Mouse (Mus musculus): ENCODE measurements around the gene Orc5.
A peak's percentile ranks its signal among the peaks of the same experiment; 100 is the strongest.
"Not testable (repeated sequence)": the region's sequence is repeated elsewhere in the genome, so short reads cannot be mapped to it uniquely, and the experiment has no call there.

The Orc5 gene

DNA sequence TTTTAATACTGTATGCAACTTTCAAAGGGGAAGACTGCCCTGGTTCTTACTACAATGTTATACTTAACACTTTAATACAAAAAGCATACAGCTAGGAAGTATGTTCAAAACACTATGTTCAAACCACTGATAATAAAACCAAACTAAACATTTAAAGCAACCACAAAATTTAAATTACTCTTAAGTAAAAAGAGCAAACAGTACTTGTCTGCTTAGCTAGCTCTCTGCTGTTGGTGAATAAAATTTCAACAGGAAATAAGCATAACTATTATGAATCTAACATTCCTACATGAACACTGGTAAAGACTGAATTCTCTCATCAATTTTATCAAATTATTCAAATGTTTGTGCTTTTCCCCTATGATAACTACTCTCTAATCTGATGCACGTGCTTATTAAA, 13.5 kb downstream of the Orc5 start:
- no peak for DNase-seq (ENCODE audit: low spot score in 2 of 2)

DNA sequence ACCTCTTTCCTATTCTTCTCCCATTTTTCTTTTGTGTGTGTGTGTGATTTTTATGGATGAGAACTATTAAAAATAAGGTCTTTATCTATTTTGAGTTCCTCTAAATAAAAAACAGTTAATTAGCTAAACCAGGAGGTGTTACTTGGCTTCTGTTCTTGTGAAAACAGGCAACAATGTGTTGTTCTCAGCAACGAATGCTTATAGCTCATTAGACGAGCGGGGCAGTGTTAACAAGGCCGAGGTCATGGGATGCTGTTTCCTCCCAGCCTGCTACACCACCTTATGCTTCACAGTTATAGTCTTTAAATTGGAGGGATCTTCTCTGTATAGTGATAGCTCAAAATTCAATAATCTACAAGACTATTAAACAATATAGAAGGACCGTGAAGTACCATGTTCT, 17.7 kb downstream of the Orc5 start:
- DNase-seq (ENCODE audit: low spot score in 2 of 2): no peak

DNA sequence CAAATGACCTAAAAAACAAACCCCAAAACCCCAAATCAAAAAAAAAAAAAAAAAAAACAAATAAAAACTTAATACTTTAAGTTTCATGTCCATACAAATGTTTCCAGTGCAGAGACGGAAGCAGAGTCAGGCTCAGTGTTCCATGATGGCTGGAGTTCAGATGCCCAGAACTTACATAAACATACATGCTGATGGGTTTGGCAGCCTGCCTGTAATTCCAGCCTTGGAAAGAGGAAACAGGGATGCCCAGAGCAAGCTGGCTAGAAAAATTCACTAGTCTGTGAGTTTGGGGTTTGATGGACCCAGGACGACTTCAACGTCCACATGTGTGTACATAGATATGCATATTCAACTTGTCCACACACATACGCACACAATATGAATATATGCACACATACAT, 27.6 kb downstream of the Orc5 start:
- no peak for DNase-seq (ENCODE audit: low spot score in 2 of 2)

DNA sequence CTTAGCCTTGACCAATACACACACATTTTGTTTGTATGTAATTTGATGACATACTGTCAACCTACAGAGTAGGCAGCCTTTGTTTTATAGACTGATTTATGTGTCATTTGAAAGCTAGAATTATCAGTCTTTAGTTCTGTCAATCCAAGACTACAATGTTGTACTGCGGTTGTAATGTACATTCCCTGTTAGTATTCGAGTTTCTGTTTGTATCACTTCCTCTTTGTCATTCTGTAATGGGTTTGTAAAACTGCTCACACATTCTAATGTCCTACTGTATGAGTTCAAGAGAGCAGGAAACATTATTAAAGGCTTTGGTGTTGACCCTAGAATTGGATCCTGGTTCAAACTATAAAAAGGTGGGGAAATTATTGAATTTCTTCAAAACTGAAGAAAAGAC, 30.5 kb downstream of the Orc5 start:
- no peak for DNase-seq (ENCODE audit: low spot score in 2 of 2)

DNA sequence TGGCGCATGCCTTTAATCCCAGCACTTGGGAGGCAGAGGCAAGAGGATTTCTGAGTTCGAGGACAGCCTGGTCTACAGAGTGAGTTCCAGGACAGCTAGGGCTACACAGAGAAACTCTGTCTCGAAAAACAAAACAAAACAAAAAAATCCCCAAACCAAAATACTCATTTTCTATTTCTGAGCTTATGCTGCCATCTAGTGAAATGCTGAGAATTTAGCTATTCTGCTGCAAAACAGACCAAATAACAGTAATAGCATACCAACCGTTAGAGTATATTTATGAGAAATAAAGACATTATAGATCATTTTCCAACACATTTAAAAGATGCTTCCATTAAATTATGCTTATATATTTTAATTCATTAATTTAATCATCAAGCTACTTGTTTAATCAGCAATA, 34.5 kb downstream of the Orc5 start:
- DNase-seq (ENCODE audit: low spot score in 2 of 2): not testable (repeated sequence)

DNA sequence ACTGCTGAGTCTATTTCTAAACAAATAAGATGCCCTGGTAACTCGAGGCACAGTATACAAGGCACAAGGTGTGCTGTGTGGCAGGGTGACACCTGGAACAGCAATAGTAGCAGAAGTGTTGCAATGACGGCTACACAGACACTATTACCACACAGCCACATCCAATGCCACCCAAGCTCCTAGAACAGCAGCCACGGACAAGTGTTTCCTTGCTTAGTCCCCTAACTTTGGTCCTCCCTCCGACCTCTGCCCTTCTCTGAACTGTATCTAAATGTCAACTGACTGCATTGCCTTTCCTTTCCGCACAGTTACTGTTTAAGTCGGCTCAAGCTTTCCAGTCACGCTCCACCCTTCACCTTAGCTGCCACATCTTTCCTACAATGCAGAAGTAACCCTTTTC, 36.0 kb downstream of the Orc5 start:
- DNase-seq (ENCODE audit: low spot score in 2 of 2): not testable (repeated sequence)

DNA sequence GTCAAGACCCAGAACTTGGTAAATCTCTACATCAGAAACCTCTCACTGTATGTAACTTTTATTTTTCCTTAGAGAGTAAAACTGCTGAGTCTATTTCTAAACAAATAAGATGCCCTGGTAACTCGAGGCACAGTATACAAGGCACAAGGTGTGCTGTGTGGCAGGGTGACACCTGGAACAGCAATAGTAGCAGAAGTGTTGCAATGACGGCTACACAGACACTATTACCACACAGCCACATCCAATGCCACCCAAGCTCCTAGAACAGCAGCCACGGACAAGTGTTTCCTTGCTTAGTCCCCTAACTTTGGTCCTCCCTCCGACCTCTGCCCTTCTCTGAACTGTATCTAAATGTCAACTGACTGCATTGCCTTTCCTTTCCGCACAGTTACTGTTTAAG, 37.6 kb downstream of the Orc5 start:
- not testable (repeated sequence) for DNase-seq (ENCODE audit: low spot score in 2 of 2)

DNA sequence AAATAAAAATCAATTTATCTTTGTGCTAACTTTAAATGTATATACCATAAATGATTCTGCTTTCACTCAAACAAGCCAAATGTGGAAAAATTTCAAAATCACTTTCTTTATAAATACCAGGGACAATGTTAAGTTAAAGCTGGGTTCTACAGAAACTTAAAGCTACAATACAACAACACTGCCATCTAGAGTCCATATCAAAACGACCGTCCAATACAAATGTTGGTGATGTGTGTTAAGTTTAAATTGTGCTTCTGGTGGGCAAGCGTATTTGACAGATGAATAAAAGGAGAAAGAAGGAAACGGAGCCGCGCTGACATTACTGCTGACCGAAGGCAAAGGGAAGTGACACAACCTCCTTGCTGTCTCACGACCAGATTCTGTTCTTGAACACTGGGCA, 38.4 kb downstream of the Orc5 start:
- no peak for DNase-seq (ENCODE audit: low spot score in 2 of 2)

DNA sequence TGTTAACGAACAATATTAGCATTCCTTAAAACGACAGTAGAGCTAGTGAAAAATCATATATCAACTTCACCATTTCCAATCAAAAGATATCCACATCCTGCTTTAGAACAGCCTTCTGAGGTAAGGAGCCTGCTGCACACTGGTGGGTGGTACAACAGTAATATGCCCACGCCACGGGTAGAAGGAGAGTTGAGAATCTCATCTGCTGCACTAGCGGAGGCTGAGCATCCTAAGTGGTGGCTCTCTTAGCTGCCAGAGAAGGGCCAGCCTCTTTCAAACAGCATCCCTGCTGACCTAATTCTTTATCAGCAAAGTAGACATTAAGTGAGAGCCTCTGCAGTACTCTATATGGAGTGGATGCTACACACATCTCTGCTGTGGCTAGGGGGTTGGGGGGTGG, 41.7 kb downstream of the Orc5 start:
- peak; percentile 24 to 27 for DNase-seq (ENCODE audit: low spot score in 2 of 2)

DNA sequence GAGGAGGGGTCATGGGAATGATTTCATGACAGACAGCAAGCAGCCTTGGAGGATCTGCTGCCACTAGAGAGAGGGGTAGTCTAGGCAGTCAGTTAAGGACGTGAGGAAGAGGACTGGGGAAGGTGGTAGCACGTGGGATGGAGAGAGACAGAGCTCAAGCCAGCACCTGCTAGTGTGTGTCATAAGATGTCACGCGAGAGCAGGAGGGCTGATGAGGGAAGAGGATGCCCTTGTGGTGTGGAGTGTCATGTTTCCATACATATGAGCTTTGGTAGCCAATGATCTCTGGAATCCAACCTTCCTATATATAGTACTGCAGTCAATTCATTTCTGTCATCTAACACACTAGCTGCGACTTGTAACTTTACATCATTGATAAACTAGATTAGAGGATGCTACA, 50.8 kb downstream of the Orc5 start:
- no peak for DNase-seq (ENCODE audit: low spot score in 2 of 2)

DNA sequence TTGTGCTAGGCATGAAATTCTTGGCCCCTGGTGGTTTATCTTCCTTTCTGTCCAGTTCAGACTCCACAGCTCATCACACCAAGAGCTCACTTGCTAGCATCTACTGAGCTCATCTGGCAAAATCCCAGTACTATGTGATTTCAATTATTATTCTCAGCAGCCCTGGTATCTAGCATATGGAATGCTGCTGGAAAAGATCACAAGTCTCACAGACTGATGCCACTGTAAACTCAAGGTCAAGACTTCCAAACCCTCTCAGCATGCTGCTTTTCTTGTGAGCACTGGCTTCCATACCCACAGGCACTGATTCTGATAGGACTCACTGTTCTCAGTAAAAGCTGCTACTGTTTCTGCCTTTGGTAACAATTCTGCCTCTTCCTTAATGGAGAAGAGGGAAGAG, 59.1 kb downstream of the Orc5 start:
- DNase-seq (ENCODE audit: low spot score in 2 of 2): no peak

DNA sequence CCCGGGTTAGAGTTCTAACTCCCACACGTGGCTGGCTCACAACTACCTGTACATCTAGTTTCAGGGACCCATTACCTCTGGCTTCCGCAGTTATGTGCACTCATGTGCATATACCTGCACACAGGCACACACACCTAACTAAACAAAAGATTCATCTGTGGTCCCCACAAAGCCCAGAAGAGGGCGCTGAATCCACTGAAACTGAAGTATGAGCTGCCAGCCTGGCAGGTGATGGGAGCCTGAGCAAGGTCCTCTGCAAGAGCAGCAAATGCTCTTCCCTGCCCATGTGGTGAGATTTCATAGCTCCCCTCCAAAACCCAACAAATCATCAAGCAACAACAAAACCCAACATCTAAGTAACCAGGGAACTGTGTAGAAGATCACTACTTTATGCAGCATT, 61.1 kb downstream of the Orc5 start:
- DNase-seq (ENCODE audit: low spot score in 2 of 2): no peak

DNA sequence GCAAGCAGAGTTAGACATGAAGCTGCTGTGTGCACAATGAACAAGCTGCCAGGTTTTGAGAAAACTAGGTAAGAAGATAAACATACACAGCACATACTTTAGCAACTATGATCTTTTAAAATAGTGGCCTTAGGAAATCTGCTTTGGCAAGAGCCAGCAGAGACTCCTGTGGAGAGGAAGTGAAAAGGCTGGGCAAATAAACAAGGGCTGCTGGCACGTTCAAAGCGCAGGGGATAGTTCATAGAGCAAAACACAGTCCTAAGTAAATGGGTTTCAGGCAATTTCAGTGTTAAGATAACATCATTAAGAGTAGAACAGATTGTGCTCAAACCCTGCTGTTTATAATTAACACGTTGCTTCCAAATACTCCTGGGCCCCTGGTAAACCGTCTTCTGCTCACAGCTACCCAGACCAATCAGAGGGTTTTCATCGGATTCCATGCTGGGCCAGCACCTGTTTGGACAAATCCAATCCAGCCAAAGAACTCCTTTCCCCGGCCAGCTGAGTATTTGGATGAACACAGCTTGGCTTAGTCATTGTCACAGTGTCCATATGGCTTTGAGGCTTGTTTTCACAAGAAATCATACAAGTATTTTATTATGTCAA, 63.5 kb downstream of the Orc5 start:
- no peak for DNase-seq (ENCODE audit: low spot score in 2 of 2)

DNA sequence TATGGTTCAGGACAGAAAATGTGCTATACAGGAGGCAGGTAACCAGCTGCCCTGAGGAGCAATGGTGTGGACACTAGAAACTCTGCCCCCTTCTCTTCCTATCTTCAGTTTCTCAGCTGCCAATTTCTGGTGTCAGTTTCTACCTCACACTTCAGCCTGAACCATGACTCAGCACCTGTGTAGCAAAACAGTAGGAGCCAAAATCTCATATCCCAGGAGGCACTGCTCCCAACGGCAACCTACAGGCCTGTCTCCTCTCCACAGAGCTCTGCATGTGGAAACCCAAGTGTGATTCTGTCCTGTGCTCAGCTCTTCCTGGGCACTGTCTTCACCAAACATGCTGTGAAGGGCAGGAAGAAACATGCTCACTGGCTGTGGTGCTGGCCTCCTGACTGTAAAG, 64.5 kb downstream of the Orc5 start:
- no peak for DNase-seq (ENCODE audit: low spot score in 2 of 2)

DNA sequence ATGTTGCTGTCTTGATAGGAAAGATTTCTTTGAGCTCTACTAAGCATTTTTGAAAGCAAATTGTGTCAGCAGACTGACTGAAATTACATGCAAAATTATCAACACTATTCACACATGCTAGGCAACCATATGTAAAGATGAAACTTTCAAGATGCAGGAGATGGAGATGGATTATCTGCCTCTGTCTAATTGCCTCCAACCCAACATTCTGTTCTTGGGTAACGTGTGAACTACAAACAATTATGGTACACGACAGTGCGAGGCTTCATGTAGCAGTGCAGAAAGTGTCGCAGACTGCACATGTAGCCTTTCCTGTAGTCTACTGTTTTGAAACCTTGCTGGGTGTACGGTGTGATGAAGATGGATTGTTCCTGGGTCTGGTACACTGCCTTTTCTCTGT, 67.7 kb downstream of the Orc5 start:
- DNase-seq (ENCODE audit: low spot score in 2 of 2): no peak

DNA sequence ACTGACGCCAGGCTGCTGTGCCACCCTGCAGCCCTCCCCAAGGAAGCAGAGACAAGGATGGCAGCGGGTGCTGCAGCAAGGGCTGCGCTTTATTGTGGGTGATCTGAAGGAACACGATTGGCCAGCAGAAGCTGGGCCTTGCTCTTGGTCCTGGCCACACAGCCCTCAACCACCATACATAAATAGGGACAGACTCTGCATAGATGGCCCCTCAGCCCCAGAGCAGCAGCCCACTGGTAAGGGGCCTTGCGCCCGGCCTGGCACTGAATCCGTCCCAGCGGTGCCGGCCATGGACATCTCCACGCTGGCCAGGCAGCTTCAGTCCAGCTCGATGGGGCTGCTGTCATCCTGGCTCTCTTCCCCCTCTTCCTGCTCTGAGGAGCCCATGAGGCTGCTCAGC, 77.8 kb downstream of the Orc5 start:
- DNase-seq (ENCODE audit: low spot score in 2 of 2): not testable (repeated sequence)

DNA sequence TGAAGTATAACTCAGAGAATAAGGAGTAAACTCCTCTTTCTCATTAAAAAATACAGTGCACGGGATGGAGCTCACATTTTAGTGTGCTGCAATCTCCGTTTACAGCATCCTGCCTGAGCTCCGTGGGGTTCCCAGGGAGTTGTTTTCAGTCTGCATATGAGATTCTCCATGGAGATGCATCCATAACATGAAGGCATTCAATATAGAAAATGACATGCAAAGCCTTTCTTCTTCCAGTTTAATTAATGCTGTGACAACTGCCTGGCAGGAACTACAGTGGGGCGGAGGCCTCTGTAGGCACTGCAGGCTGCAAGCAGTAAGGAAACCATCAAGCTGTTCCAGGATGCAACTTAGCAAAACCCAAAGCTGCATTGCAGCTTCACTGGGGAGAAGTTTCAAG, 79.0 kb downstream of the Orc5 start:
- DNase-seq (ENCODE audit: low spot score in 2 of 2): no peak

DNA sequence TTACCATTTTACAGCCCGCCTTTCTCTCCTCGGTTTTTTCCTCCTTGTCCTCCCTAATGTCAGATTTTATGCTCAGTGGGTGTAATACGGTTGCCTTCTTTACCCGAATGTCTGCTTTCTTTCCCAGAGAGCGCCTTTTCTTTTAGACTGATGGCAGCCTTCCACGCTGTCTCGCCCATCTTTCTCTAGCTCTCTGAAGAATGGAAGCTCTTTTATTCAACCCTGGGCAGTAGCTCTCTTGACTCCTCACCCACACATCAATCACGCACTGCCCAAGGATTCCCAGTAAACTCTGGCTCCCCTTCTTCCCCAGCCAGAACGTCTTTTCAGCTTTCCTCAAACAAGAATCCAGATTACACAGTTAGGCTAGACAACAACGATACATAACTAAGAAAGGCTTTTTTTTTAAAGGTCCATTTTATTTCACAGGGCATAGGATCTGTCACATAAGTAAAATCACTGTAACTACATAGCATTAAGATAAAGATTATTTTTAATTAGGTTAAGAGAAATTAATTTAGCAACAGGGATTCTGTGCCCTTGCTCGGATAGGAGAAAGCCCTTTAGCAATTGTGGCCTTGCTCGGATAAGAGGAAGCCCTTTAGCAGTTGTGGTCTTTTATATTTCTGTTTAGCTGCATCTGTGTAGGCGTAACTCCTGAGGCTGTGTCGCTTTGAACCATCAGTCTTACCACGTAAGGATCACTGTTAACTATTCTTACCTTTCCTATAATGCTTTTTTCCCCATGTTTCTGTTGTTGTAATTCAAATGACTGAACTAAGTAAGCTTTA, 97.2 kb downstream of the Orc5 start:
- DNase-seq (ENCODE audit: low spot score in 2 of 2): no peak

DNA sequence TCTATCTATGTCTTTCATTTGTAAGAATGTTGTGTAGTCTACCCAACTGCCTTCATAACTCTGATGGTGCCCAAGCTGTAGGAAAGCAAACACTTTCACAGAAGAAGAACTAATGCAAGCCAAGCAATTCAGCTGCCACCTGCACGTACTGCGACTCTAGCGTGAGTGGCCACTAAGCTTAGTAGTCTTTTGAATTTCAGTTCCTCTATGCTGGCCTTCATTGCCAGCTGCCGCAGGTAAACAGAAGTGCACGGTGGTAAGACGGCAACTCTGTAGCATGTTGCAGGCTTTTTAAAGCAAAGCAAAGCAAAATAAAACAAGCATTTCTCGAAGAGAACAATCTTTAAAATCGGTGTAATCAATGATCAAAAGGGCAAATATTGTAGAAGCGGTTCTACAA, 97.8 kb downstream of the Orc5 start:
- no peak for DNase-seq (ENCODE audit: low spot score in 2 of 2)

DNA sequence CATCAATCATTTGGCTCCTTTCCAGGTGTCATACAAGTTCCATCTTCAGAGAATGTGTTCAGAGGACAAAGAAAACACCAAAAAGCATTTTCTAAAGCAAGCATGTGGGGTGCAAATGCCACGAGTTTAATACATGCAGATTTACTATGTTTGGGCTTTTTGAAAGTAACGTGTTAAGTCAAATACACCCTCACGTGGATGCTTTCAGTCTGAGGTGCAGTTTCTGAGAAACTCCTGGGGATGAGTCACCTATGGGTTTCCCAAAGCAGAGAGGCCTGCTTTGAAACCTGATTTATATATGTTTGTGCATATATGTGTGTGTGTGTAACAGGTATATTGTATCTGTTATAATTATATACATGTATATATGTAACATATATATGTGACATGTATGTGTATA, 98.5 kb downstream of the Orc5 start:
- no peak for DNase-seq (ENCODE audit: low spot score in 2 of 2)

DNA sequence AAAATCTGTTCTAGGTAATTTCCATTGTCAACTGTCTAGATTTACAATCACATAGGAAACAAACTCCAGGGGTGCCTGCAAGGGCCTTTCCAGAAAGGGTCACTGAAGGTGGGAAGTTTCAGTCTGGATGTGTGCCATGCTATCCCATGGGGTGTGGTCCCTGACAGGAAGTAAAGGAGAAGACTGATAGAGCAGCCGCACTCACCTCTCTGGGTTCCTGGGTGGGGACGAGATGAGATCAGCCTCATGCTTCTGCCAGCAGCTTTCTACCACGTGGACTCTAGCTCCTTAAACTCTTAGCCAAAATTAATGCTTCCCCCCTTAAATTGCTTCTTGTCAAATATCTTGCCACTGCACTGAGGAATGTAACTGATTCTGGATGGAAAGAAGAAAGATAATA, 100.7 kb downstream of the Orc5 start:
- no peak for DNase-seq (ENCODE audit: low spot score in 2 of 2)

Data from right cerebral cortex, adult 2 months (tissue).